Mouse (Mus musculus): ENCODE measurements around the gene Gm47985.

- no peak for TF ChIP-seq CTCF (IDR thresholded peaks at IDR 0.05; ENCODE audit: low read depth)
- TF ChIP-seq EP300 (IDR thresholded peaks at IDR 0.05; ENCODE audit: low read depth): no peak
Observed at GRCm38 (mm10) chr1:151223377-151223776, 41.0 kb downstream of the Gm47985 start.
